Mouse (Mus musculus) heart, adult 2 months (tissue): Measurements from ENCODE around the gene Mef2d.

Experiments used
- CTCF ChIP-seq: fragments of 200-600 bp; IDR thresholded peaks from 2 replicates; pipeline ENCODE4 v1.8.1; 2022; ENCODE audit warnings: antibody characterized with exemption, mild to moderate bottlenecking, moderate library complexity
- EP300 ChIP-seq: fragments of 200-500 bp; IDR thresholded peaks from 2 replicates; pipeline ENCODE4 v1.6.1; 2011; ENCODE audit warnings: low read depth, low read length, control low read depth; ENCODE audit not compliant: insufficient read depth
- POLR2A ChIP-seq: fragments of 200-500 bp; IDR thresholded peaks from 2 replicates; pipeline ENCODE4 v1.6.1; 2011; ENCODE audit warnings: mild to moderate bottlenecking, low read depth, low read length, control low read depth; ENCODE audit not compliant: insufficient read depth

- TF ChIP-seq EP300, result no peak
- no peak for TF ChIP-seq CTCF
- TF ChIP-seq POLR2A, result no peak
These were observed 58.2 kb downstream of the Mef2d start for GRCm38 (mm10) chr3:88200161-88200971.
